In the genomic region with DNA sequence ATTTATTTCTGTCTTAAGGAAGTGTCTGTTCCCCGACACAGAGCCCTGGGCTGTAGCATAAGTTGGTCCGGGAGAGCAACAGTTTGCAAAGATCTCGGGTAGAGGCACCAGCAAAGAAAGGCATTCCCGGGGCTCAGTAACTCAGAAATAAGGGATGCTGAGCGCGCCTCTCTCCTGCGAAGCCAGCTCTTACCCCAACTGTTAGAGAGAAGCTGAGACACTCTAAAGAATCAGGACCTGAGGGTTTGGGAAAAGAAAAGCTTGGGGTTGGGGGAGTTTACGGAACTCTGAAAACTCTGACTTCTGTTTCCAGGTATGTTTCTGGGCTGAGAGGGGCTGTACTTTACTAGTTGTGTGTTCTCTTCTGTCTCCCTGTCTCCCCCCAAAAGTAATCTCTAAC, we compare ENCODE assay signal across 11 mouse cellular contexts. TPM values are rescaled to one million over a fixed set of nuclear protein-coding genes. Genes with fewer than 3 reads are reported as not detected.
DNase-seq lines count a peak whose midpoint lies in the region; ATAC-seq and TF ChIP-seq lines count a peak whose summit lies in the region.
"Had no signal": no experiment of that assay in that cellular context is flagged by ENCODE, and none has a peak within 500 bp of the region (broad histone marks: within the 10 kb centered on the region; RNA-seq: fewer than 3 reads in every experiment).

No protein-coding gene starts in this region.

- intact Hi-C loops in heart, postnatal 36 days (cut with DNase I), result loop anchor here (5.0 kb wide), 3 partner anchors 174 to 276 kb away; no protein-coding TSS in a partner anchor

- H3K27ac ChIP-seq in heart, embryonic 11.5 days (ENCODE audit: low read depth, low read length), result no peak overlapping the region
- H3K27ac ChIP-seq in heart, embryonic 15.5 days, result no peak overlapping the region
- peak overlapping the region; percentile 56 for H3K27ac ChIP-seq in liver, embryonic 16.5 days (ENCODE audit: low read length)

- H3K27me3 ChIP-seq in heart, embryonic 11.5 days (ENCODE audit: control insufficient read depth, insufficient read depth, low read length), result peaks cover 62% of the 10 kb centered on the region
- H3K27me3 ChIP-seq in E14TG2a.4 (ENCODE audit: insufficient read depth, low read length), result peaks cover 10% of the 10 kb centered on the region; the same call in 1 of the 2 replicates
- peaks cover 77% of the 10 kb centered on the region for H3K27me3 ChIP-seq in heart, embryonic 15.5 days
- H3K27me3 ChIP-seq in liver, embryonic 16.5 days (ENCODE audit: control insufficient read depth, insufficient read depth, low read depth, low read length), result peaks cover 55% of the 10 kb centered on the region

- WGBS in heart, embryonic 11.5 days (ENCODE audit: insufficient replicate concordance), result 2% methylated on average over 8 of the region's 8 CpGs
- 3% methylated on average over 8 of the region's 8 CpGs for WGBS in heart, embryonic 15.5 days
- under 1% methylated on average over 8 of the region's 8 CpGs for WGBS in liver, embryonic 16.5 days (ENCODE audit: insufficient replicate concordance)

- H3K36me3 ChIP-seq in heart, embryonic 11.5 days (ENCODE audit: control insufficient read depth, insufficient read depth, low read length), result no peaks in the 10 kb centered on the region
- H3K36me3 ChIP-seq in E14TG2a.4 (ENCODE audit: insufficient read depth, low read length), result peaks cover 70% of the 10 kb centered on the region
- no peaks in the 10 kb centered on the region for H3K36me3 ChIP-seq in heart, embryonic 15.5 days
- H3K36me3 ChIP-seq in liver, embryonic 16.5 days (ENCODE audit: control insufficient read depth, insufficient read depth), result no peaks in the 10 kb centered on the region

- DNase-seq in heart, postnatal 36 days, result no peak
- DNase-seq in spleen, postnatal 10 days (ENCODE audit: low spot score in 2 of 2), result no peak
- DNase-seq in cerebellum, postnatal 10 days, result no peak
- DNase-seq in urinary bladder, postnatal 36 days (ENCODE audit: low spot score in 2 of 2), result no peak
- DNase-seq: kidney, postnatal 25 days; lung, postnatal 14 days had no signal

- H3K4me2 ChIP-seq in heart, embryonic 11.5 days, result peak overlapping the region; percentile 97
- H3K4me2 ChIP-seq in heart, embryonic 15.5 days, result peak overlapping the region; percentile 96; the same call in 1 of the 2 replicates
- peak overlapping the region; percentile 45 for H3K4me2 ChIP-seq in liver, embryonic 16.5 days (ENCODE audit: low read depth, low read length)

- H3K4me3 ChIP-seq in heart, embryonic 11.5 days (ENCODE audit: low read depth, low read length), result no peak overlapping the region; the same call in 1 of the 2 replicates
- H3K4me3 ChIP-seq in E14TG2a.4 (replicated peaks; ENCODE audit: low read length), result peak overlapping the region; percentile 89
- 0 out of 2 replicates have a peak overlapping the region, but pooled peaks have one; percentile 4 for H3K4me3 ChIP-seq in heart, embryonic 15.5 days
- peak overlapping the region; percentile 56 for H3K4me3 ChIP-seq in liver, embryonic 16.5 days (ENCODE audit: low read depth, low read length)

- no peak for TF ChIP-seq CTCF in E14TG2a.4 (conservative IDR thresholded peaks at IDR 0.05; ENCODE audit: low read length)

- H3K9me3 ChIP-seq in heart, embryonic 11.5 days (replicated peaks; ENCODE audit: control insufficient read depth, low read length), result 0 out of 2 replicates have a peak, but pooled peaks cover 2% of the 10 kb centered on the region
- no peaks in the 10 kb centered on the region for H3K9me3 ChIP-seq in E14TG2a.4 (ENCODE audit: low read length)
- no peaks in the 10 kb centered on the region for H3K9me3 ChIP-seq in heart, embryonic 15.5 days (replicated peaks)
- no peaks in the 10 kb centered on the region for H3K9me3 ChIP-seq in liver, embryonic 16.5 days (replicated peaks; ENCODE audit: control insufficient read depth, low read length)

- no peak overlapping the region for H3K9ac ChIP-seq in heart, embryonic 11.5 days (ENCODE audit: low read depth, low read length)
- no peak overlapping the region for H3K9ac ChIP-seq in heart, embryonic 15.5 days
- peak overlapping the region; percentile 18; the same call in 1 of the 2 replicates for H3K9ac ChIP-seq in liver, embryonic 16.5 days (ENCODE audit: low read depth, low read length)

- peaks cover 10% of the 10 kb centered on the region; the same call in 1 of the 2 replicates for H3K4me1 ChIP-seq in heart, embryonic 11.5 days (ENCODE audit: control insufficient read depth, insufficient read depth, low read length)
- peaks cover 72% of the 10 kb centered on the region for H3K4me1 ChIP-seq in E14TG2a.4 (replicated peaks; ENCODE audit: low read depth, low read length)
- peaks cover 31% of the 10 kb centered on the region for H3K4me1 ChIP-seq in heart, embryonic 15.5 days (replicated peaks)
- no peaks in the 10 kb centered on the region; the same call in 1 of the 2 replicates for H3K4me1 ChIP-seq in liver, embryonic 16.5 days (ENCODE audit: control insufficient read depth, low read depth, low read length)

- no peak for ATAC-seq in heart, embryonic 11.5 days (replicated peaks; ENCODE audit: insufficient number of reproducible peaks, low FRiP score, low TSS enrichment)
- ATAC-seq in heart, embryonic 15.5 days (replicated peaks; ENCODE audit: insufficient number of reproducible peaks, insufficient read depth, low FRiP score, low read depth), result no peak
- no peak for ATAC-seq in liver, embryonic 16.5 days (ENCODE audit: low read depth)

RNA-seq across cellular contexts. Expression of a gene that starts 13.8 kb away (rescaled TPM):
- polyA plus RNA-seq in heart, embryonic 11.5 days (2014; fragmentation: Nextera tagmentation; extraction: Ambion mirVana), result 0.14 TPM in 2 replicates
- total RNA-seq in heart, postnatal 36 days (2021), result under 1 TPM; 0.58 to 0.92 TPM
- 0.30 and 0.39 TPM in 2 replicates for polyA plus RNA-seq in heart, embryonic 15.5 days (2015; fragmentation: Nextera tagmentation; extraction: Ambion mirVana)
- 2.2 and 2.9 TPM in 2 replicates for polyA plus RNA-seq in liver, embryonic 16.5 days (2015; fragmentation: Nextera tagmentation; extraction: Ambion mirVana)
- total RNA-seq: neutrophil, adult 5-6 weeks had no signal

Comparison
In these comparisons a context has a peak if more than half of its experiments do, and no peak if none do; other contexts are left out.
1. H3K4me2 ChIP-seq: peak in every context shown above with its lines; median percentile 97 in heart, embryonic 11.5 days; 96 in heart, embryonic 15.5 days; 45 in liver, embryonic 16.5 days.